Mouse (Mus musculus) thymus, adult 2 months (tissue): ENCODE results near the gene Rab4b.

ENCODE experiments used
- CTCF ChIP-seq: fragments of 200-500 bp; IDR thresholded peaks from 2 replicates; pipeline ENCODE4 v1.5.1; 2012; ENCODE audit warnings: mild to moderate bottlenecking, control low read depth, low read length, moderate library complexity, borderline replicate concordance; ENCODE audit not compliant: control insufficient read depth, poor library complexity, insufficient read depth; ENCODE audit errors: extremely low read depth
- POLR2A ChIP-seq: fragments of 200-500 bp; IDR thresholded peaks from 2 replicates; pipeline ENCODE4 v1.6.1; 2012; ENCODE audit warnings: mild to moderate bottlenecking, low read length, control low read depth, moderate library complexity; ENCODE audit not compliant: control insufficient read depth, poor library complexity, insufficient read depth; ENCODE audit errors: extremely low read depth

DNA sequence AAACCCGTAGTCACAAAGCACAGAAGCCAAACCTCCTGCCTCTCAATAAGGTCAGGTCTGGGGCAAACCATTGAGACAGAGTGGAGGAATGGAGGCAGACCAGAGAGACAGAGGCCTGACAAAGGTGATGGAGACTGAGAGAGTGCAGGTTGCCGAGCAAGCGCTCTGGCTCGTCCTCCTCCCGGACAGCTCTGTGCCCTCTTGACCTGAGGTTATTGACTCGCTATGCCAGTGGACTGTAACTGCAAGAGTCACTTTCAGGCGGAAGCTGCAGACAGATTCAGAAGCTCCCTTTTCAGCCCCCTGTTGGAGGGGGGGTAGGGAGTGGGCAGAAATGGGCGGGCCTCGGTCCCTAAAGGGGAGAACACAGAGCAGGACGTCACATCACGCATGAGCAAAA lies 41.2 kb upstream of the Rab4b start:
- TF ChIP-seq POLR2A, result no peak
- no peak for TF ChIP-seq CTCF
